Mouse (Mus musculus) embryonic fibroblast, embryonic 13.5 days (primary cell): ENCODE data around the gene Grm1.

ENCODE experiments used
- CTCF ChIP-seq: IDR thresholded peaks from 2 replicates; pipeline ENCODE4 v1.5.1; 2011; ENCODE audit warnings: mild to moderate bottlenecking, control low read depth, low read length, moderate library complexity, borderline replicate concordance; ENCODE audit not compliant: insufficient read depth
- POLR2A ChIP-seq: IDR thresholded peaks from 2 replicates; pipeline ENCODE4 v1.6.1; 2011; ENCODE audit warnings: low read depth, mild to moderate bottlenecking, control low read depth, low read length, moderate library complexity

DNA sequence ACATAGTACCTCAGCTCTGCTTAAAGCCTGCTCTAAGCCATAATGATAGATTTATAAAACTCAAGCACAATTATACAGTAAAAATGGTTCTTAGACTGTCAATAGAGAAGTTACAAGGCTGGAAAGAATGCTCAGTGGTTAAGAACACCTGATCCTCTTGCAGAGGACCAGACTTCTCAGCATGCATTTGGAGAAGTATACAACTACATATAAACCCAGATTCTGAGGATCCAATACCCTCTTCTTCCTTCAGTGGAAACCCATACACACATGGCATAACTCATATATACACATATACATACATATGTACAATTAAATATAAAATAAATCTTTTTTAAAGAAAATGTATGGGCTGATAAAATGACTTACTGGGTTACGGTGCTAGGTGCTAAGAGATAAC is 401.1 kb downstream of the Grm1 start, which contains the start of gene Gm10944:
- TF ChIP-seq CTCF, result no peak
- TF ChIP-seq POLR2A, result no peak
